Comparison of ENCODE assay signal across 12 mouse cellular contexts in genomic region chr2:5801182-5801640, GRCm38 (mm10). TPM values are rescaled to one million over a fixed set of nuclear protein-coding genes. Genes with fewer than 3 reads are reported as not detected.
DNase-seq lines count a peak whose midpoint lies in the region; ATAC-seq and TF ChIP-seq lines count a peak whose summit lies in the region.
"Had no signal": no experiment of that assay in that cellular context is flagged by ENCODE, and none has a peak within 500 bp of the region (broad histone marks: within the 10 kb centered on the region; RNA-seq: fewer than 3 reads in every experiment).

No protein-coding gene starts in this region.

- TF ChIP-seq CTCF in kidney, adult 2 months (conservative IDR thresholded peaks at IDR 0.05; ENCODE audit: insufficient read depth, insufficient read length, low read depth, low read length) = no peak
- TF ChIP-seq CTCF in G1E (IDR thresholded peaks at IDR 0.05; ENCODE audit: low read depth, low read length) = no peak

- peak; percentile 94 for ATAC-seq in G1E (ENCODE audit: extremely low read depth, insufficient number of reproducible peaks, low FRiP score, poor library complexity, severe bottlenecking)
- peak; percentile 81 for ATAC-seq in granulocyte monocyte progenitor cell, adult 5-6 weeks (replicated peaks; ENCODE audit: poor library complexity, severe bottlenecking)
- no peak for ATAC-seq in hindbrain, embryonic 11.5 days (ENCODE audit: low FRiP score)
- ATAC-seq: midbrain, embryonic 16.5 days had no signal

- H3K27ac ChIP-seq in kidney, adult 2 months (ENCODE audit: insufficient read depth, low read depth, low read length) = no peak overlapping the region
- no peak overlapping the region for H3K27ac ChIP-seq in hindbrain, embryonic 11.5 days (ENCODE audit: low read depth, low read length)
- H3K27ac ChIP-seq: limb, embryonic 12.5 days had no signal

- 0 out of 2 replicates have a peak, but pooled peaks cover 2% of the 10 kb centered on the region for H3K9me3 ChIP-seq in G1E (replicated peaks)
- no peaks in the 10 kb centered on the region for H3K9me3 ChIP-seq in hindbrain, embryonic 11.5 days (ENCODE audit: control insufficient read depth, low read length)
- H3K9me3 ChIP-seq: limb, embryonic 12.5 days had no signal

- no peak overlapping the region for H3K4me2 ChIP-seq in hindbrain, embryonic 11.5 days (replicated peaks; ENCODE audit: low read depth, low read length)
- H3K4me2 ChIP-seq: limb, embryonic 12.5 days had no signal

- H3K27me3 ChIP-seq in kidney, adult 2 months (replicated peaks; ENCODE audit: control insufficient read depth, insufficient read depth, low read length) = no peaks in the 10 kb centered on the region
- no peaks in the 10 kb centered on the region for H3K27me3 ChIP-seq in G1E (ENCODE audit: insufficient read depth, low read length)
- no peaks in the 10 kb centered on the region for H3K27me3 ChIP-seq in hindbrain, embryonic 11.5 days (ENCODE audit: control insufficient read depth, insufficient read depth, low read length)
- H3K27me3 ChIP-seq: limb, embryonic 12.5 days had no signal

- no peaks in the 10 kb centered on the region for H3K4me1 ChIP-seq in kidney, adult 2 months (ENCODE audit: control insufficient read depth, insufficient read depth, low read length)
- H3K4me1 ChIP-seq in G1E (ENCODE audit: insufficient read depth, low read depth, low read length) = peaks cover 26% of the 10 kb centered on the region
- no peaks in the 10 kb centered on the region for H3K4me1 ChIP-seq in hindbrain, embryonic 11.5 days (replicated peaks; ENCODE audit: control insufficient read depth, insufficient read depth, low read length)
- H3K4me1 ChIP-seq: limb, embryonic 12.5 days had no signal

- TF ChIP-seq POLR2A in kidney, adult 2 months (IDR thresholded peaks at IDR 0.05; ENCODE audit: low read depth, low read length) = no peak

- H3K4me3 ChIP-seq in kidney, adult 2 months (ENCODE audit: insufficient read depth, low read depth, low read length) = no peak overlapping the region
- H3K4me3 ChIP-seq in G1E (ENCODE audit: low read depth, low read length) = peak overlapping the region; percentile 14; the same call in 1 of the 2 replicates
- no peak overlapping the region for H3K4me3 ChIP-seq in hindbrain, embryonic 11.5 days (ENCODE audit: low read depth, low read length)
- H3K4me3 ChIP-seq: limb, embryonic 12.5 days had no signal

- H3K36me3 ChIP-seq in kidney, adult 2 months (ENCODE audit: control insufficient read depth, insufficient read depth, low read length) = no peaks in the 10 kb centered on the region; the same call in 1 of the 2 replicates
- H3K36me3 ChIP-seq in G1E (replicated peaks) = peaks cover 89% of the 10 kb centered on the region
- H3K36me3 ChIP-seq in hindbrain, embryonic 11.5 days (ENCODE audit: control insufficient read depth, insufficient read depth, low read length) = peaks cover 2% of the 10 kb centered on the region; the same call in 1 of the 2 replicates

- 63% methylated on average over 9 of the region's 9 CpGs for WGBS in kidney, adult 2 months
- 90% methylated on average over 9 of the region's 9 CpGs for WGBS in hindbrain, embryonic 11.5 days

- no peak overlapping the region for H3K9ac ChIP-seq in hindbrain, embryonic 11.5 days (ENCODE audit: low read depth, low read length)
- H3K9ac ChIP-seq: limb, embryonic 12.5 days had no signal

- peak; percentile 18 for DNase-seq in kidney, adult 2 months
- DNase-seq in kidney, adult 9 months = no peak
- DNase-seq in G1E (ENCODE audit: low spot score) = peak; percentile 25
- DNase-seq in natural killer cell, adult 2 months (ENCODE audit: low spot score in 2 of 2) = peak; percentile 28 to 42
- no peak for DNase-seq in hindbrain, embryonic 11.5 days (ENCODE audit: low spot score)
- no peak for DNase-seq in MN1 (ENCODE audit: low spot score)
- no peak for DNase-seq in cerebellum, adult 11-12 months
- DNase-seq: kidney, postnatal 14 days; thymus, adult 18-20 months had no signal

RNA-seq across cellular contexts. Expression of gene Nudt5, which starts 43.6 kb away (rescaled TPM):
- polyA plus RNA-seq in kidney, adult 2 months (2012; rRNA removed) = 9.3 and 13.2 TPM in 2 replicates
- total RNA-seq in G1E (2014; fragmentation: Nextera tagmentation) (72.1 and 118 TPM in 2 replicates), G1E (2017) (91.0 and 104 TPM in 2 replicates)
- 7.9 and 20.7 TPM in 2 replicates for polyA plus RNA-seq in G1E (2012)
- 63.6 and 73.3 TPM in 2 replicates for total RNA-seq in granulocyte monocyte progenitor cell, adult 5-6 weeks (2014; fragmentation: Nextera tagmentation)
- total RNA-seq in granulocyte monocyte progenitor cell, adult 5-6 weeks (2017) = 83.9 and 88.2 TPM in 2 replicates
- 81.1 and 92.1 TPM in 2 replicates for polyA plus RNA-seq in hindbrain, embryonic 11.5 days (2014; fragmentation: Nextera tagmentation; extraction: Ambion mirVana)

RNA-seq across cellular contexts. Expression of gene Cdc123, which starts 43.8 kb away (rescaled TPM):
- polyA plus RNA-seq in kidney, adult 2 months (2012; rRNA removed) = 71.5 and 74.7 TPM in 2 replicates
- total RNA-seq in G1E (2014; fragmentation: Nextera tagmentation) = 136 and 171 TPM in 2 replicates
- 153 and 190 TPM in 2 replicates for total RNA-seq in G1E (2017)
- 97.6 and 102 TPM in 2 replicates for polyA plus RNA-seq in G1E (2012)
- total RNA-seq in granulocyte monocyte progenitor cell, adult 5-6 weeks (2014; fragmentation: Nextera tagmentation) = 113 and 134 TPM in 2 replicates
- 108 and 112 TPM in 2 replicates for total RNA-seq in granulocyte monocyte progenitor cell, adult 5-6 weeks (2017)
- polyA plus RNA-seq in hindbrain, embryonic 11.5 days (2014; fragmentation: Nextera tagmentation; extraction: Ambion mirVana) = 311 and 312 TPM in 2 replicates

Comparison
In these comparisons a context has a peak if more than half of its experiments do, and no peak if none do; other contexts are left out.
1. DNase-seq: peak in kidney, adult 2 months (single experiment), G1E (single experiment) and natural killer cell, adult 2 months (2 of 2); none in kidney, adult 9 months (single experiment), hindbrain, embryonic 11.5 days (single experiment), MN1 (single experiment) and cerebellum, adult 11-12 months (single experiment).